Mouse (Mus musculus) ES-Bruce4 (cell line): ENCODE measurements around the gene Thra.

Experiments
- CTCF ChIP-seq: IDR thresholded peaks from one replicate; pipeline ENCODE4 v1.8.1; 2011; ENCODE audit warnings: low read depth, low read length
- EP300 ChIP-seq: IDR thresholded peaks from 2 replicates; pipeline ENCODE4 v1.6.1; 2011; ENCODE audit warnings: low read depth, low read length; ENCODE audit not compliant: insufficient read depth

DNA sequence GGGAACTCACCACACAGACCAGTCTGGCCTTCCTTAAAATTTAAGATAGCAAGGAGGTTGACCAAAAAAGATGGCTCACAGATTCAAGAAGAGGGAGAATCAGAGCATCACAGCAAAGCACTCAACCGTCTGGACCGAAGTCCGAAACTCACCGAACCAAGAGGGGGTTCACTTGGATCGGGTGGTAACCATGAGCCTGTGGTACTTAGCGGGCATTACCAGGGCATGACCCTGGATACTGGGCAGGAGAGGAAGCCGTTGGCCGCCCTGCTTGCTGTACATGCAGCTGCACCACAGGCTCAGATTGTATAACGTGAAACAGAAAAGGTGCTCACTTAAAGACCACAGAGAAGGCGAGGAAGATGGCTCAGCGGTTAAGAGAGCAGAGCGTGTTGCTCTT, 43.2 kb upstream of the Thra start:
- TF ChIP-seq CTCF = no peak
- no peak for TF ChIP-seq EP300
